Mouse (Mus musculus): Measurements from ENCODE around the gene Mvb12b.
A peak's percentile ranks its signal among the peaks of the same experiment; 100 is the strongest.

GRCm38 (mm10) chr2:33839252-33839651 is 48.5 kb downstream of the Mvb12b start:
- TF ChIP-seq EP300 (IDR thresholded peaks at IDR 0.05; ENCODE audit: low read depth) = peak; percentile 57
- TF ChIP-seq CTCF (IDR thresholded peaks at IDR 0.05; ENCODE audit: low read depth) = no peak
